Mouse (Mus musculus): ENCODE results near the gene Slc25a42. TPM values are rescaled to one million over a fixed set of nuclear protein-coding genes. Genes with fewer than 3 reads are reported as not detected.

The Slc25a42 gene
- polyA plus RNA-seq, 1 experiment from 2014 or later: 5.4 TPM

- H3K27me3 ChIP-seq: peaks cover 27% of the 10 kb centered on the region
- H3K4me3 ChIP-seq: peak overlapping the region; percentile 71
- H3K9ac ChIP-seq: peak overlapping the region; percentile 83
- peak overlapping the region; percentile 80 for H3K27ac ChIP-seq
- H3K4me2 ChIP-seq: peak overlapping the region; percentile 94
- no peaks in the 10 kb centered on the region for H3K36me3 ChIP-seq
- H3K4me1 ChIP-seq (replicated peaks): peaks cover 13% of the 10 kb centered on the region
- ATAC-seq (ENCODE audit: low FRiP score): no peak
- no peaks in the 10 kb centered on the region for H3K9me3 ChIP-seq
- 2% methylated on average over 31 of the region's 31 CpGs for WGBS
Measured at GRCm38 (mm10) chr8:70211726-70212111, 386 bp downstream of the Slc25a42 start.

- WGBS: 91% methylated on average over 1 of the region's 1 CpGs
- H3K27ac ChIP-seq: no peak overlapping the region
- peak overlapping the region; percentile 94 for H3K4me2 ChIP-seq
- H3K4me1 ChIP-seq (replicated peaks): peaks cover 13% of the 10 kb centered on the region
- peak overlapping the region; percentile 83 for H3K9ac ChIP-seq
- no peaks in the 10 kb centered on the region for H3K9me3 ChIP-seq
- H3K27me3 ChIP-seq: peaks cover 27% of the 10 kb centered on the region
- H3K4me3 ChIP-seq: peak overlapping the region; percentile 71
- no peaks in the 10 kb centered on the region for H3K36me3 ChIP-seq
- no peak for ATAC-seq (ENCODE audit: low FRiP score)
Measured at GRCm38 (mm10) chr8:70211275-70211674, 830 bp downstream of the Slc25a42 start.

DNA sequence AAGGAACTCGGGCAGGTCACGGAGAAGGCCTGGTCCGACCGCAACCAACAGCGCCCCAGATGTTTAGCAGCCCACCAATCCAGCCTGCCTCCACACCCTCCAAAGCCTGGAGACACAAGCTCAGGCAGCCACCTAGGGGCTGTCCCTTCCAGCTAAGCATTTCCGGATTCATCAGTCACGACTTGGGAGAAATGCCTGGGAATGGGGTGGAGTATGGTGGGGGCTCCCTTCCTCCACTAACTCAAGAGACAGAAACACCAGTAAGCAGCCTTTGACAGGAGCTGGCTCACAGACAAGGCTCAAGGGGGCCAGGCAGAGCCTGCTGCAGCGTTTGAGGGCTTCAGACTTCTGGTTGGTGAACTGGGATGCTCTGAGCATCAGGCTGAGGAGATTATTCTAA is 1.6 kb downstream of the Slc25a42 start:
- H3K36me3 ChIP-seq: no peaks in the 10 kb centered on the region
- peaks cover 24% of the 10 kb centered on the region for H3K27me3 ChIP-seq
- H3K4me2 ChIP-seq: peak overlapping the region; percentile 16; the same call in 1 of the 2 replicates
- peak overlapping the region; percentile 71; the same call in 1 of the 2 replicates for H3K4me3 ChIP-seq
- H3K9me3 ChIP-seq: no peaks in the 10 kb centered on the region
- peak overlapping the region; percentile 36; the same call in 1 of the 2 replicates for H3K9ac ChIP-seq
- WGBS: 38% methylated on average over 8 of the region's 8 CpGs
- no peak overlapping the region for H3K27ac ChIP-seq
- no peak for ATAC-seq (ENCODE audit: low FRiP score)
- H3K4me1 ChIP-seq (replicated peaks): peaks cover 13% of the 10 kb centered on the region

DNA sequence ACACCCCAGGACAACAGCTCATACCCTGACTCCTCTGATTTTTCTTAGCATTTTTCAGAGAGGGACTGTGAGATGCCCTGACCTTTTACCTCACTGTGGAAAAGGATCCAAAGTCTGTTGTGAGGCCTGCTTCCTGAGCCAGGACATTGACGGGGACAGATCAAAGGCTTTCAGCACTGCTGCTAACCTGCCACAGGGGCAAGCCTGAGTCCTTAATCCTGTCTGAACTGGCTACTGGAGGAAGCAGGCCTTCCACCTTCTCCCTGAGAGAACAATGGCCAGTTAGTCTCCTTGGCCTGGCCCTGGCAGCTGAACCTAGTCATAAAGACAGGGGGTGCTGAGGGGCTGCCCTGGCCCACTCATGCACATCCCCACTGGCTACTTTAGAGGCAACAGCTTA is 4.0 kb downstream of the Slc25a42 start:
- peaks cover 11% of the 10 kb centered on the region for H3K4me1 ChIP-seq (replicated peaks)
- no peak for ATAC-seq (ENCODE audit: low FRiP score)
- H3K4me2 ChIP-seq: no peak overlapping the region
- WGBS: 60% methylated on average over 1 of the region's 1 CpGs
- no peak overlapping the region for H3K27ac ChIP-seq
- H3K4me3 ChIP-seq: no peak overlapping the region
- H3K27me3 ChIP-seq: peaks cover 20% of the 10 kb centered on the region
- H3K36me3 ChIP-seq: no peaks in the 10 kb centered on the region
- no peaks in the 10 kb centered on the region for H3K9me3 ChIP-seq
- no peak overlapping the region for H3K9ac ChIP-seq

DNA sequence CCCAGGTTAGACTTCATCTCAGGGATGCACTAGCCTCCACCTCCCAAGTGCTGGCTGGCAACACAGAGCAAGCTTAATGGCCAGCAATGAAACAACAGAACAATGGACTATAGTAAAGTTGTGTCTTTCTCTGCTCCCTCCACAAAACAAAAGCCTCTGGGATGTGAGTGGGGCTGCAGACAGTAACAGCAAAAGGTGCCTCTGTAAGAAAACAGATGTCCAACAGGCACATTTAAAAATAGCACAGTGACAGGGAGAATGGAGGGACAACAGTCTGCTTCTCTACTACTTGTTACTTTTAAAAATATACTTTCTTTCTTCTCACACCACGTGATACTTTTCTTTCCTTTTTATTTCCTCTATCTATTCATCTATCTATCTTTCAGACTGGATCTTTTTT is 7.3 kb downstream of the Slc25a42 start:
- Histone ChIP-seq H3K4me3 (no peak overlapping the region), H3K27ac (no peak overlapping the region), H3K9me3 (no peaks in the 10 kb centered on the region), H3K36me3 (no peaks in the 10 kb centered on the region), H3K4me1 (replicated peaks) (peaks cover 4% of the 10 kb centered on the region; the same call in 1 of the 2 replicates), H3K9ac (no peak overlapping the region), H3K4me2 (no peak overlapping the region), H3K27me3 (peaks cover 7% of the 10 kb centered on the region)
- ATAC-seq (ENCODE audit: low FRiP score): no peak
- WGBS: 50% methylated on average over 1 of the region's 1 CpGs

DNA sequence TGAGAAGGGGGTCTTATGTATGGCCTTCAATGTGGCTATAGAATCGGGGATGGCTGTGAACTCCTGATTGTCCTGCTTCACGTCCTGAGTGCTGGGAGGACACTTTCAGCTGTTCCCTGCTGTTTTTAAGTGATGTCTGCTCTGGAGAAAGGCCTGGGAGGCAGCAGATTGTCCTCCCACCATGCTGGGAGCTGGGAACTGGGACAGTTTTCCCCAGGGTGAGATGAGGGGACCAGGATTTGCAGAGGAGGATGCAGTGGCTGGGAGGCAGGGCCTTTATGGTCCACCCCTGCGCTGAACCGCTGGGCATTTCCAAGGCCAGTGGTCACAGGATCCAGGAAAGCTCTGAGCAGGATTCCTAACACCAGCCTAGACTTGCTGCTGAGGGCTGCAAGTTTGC is 9.0 kb downstream of the Slc25a42 start:
- no peak overlapping the region for H3K4me3 ChIP-seq
- 0 out of 2 replicates have a peak, but pooled peaks cover 2% of the 10 kb centered on the region for H3K27me3 ChIP-seq
- no peak overlapping the region for H3K4me2 ChIP-seq
- H3K9ac ChIP-seq: no peak overlapping the region
- no peak for ATAC-seq (ENCODE audit: low FRiP score)
- H3K9me3 ChIP-seq: no peaks in the 10 kb centered on the region
- peaks cover 5% of the 10 kb centered on the region for H3K4me1 ChIP-seq (replicated peaks)
- H3K27ac ChIP-seq: no peak overlapping the region
- 76% methylated on average over 4 of the region's 4 CpGs for WGBS
- H3K36me3 ChIP-seq: no peaks in the 10 kb centered on the region

DNA sequence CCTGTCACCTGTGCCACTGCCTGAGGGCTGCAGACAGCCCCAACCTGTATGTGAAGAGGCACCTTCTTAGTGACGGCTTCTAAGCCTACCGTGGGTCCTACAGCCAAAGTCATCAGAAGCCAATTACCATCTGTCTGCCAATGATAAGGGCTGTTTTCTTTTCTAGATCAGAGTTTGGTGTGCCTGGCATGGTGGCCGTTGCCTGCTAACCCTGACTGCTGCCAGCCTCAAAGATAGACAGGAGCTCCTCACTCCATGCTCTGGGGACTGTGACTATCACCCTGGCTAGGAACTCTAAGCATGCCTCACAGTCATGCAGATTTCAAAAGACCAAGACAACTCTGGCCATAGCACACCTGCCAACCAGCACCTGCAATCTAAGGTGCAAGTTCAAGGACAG is 10.7 kb downstream of the Slc25a42 start:
- Histone ChIP-seq H3K36me3 (no peaks in the 10 kb centered on the region), H3K27me3 (0 out of 2 replicates have a peak, but pooled peaks cover 2% of the 10 kb centered on the region), H3K4me2 (no peak overlapping the region), H3K9me3 (no peaks in the 10 kb centered on the region), H3K4me3 (no peak overlapping the region), H3K4me1 (replicated peaks) (peaks cover 9% of the 10 kb centered on the region), H3K27ac (no peak overlapping the region), H3K9ac (no peak overlapping the region)
- WGBS: 94% methylated on average over 3 of the region's 3 CpGs
- ATAC-seq (ENCODE audit: low FRiP score): no peak

DNA sequence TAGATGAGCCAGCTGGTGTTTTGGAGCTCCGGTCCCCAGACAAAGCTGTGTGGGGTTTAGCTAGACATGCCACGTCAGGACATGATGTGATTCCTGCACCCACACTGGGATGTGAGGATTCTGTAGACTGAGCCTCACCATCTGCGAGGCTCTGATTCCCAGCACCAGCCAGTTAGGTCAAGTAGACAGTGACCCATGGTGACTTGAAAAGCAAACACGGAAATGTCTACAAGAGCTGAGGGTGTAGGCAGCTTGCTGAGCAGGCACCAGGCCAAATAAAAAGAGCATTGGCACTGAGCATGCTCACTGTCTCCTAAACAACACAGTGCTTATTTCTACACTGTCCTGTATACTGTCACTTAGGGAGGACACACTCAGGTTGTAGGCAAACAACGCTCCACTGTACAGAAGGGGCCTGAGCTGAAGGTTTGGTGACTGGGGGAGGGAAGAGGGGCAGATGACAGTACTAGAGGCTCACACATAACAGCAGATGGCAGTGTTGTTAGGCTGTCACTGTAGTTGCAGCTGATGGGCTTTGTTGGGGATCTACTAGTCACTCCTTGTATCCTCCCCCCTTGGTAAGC is 11.9 kb downstream of the Slc25a42 start:
- WGBS: 71% methylated on average over 5 of the region's 5 CpGs
- Histone ChIP-seq H3K4me1 (replicated peaks) (peaks cover 9% of the 10 kb centered on the region), H3K9ac (no peak overlapping the region), H3K9me3 (no peaks in the 10 kb centered on the region), H3K4me3 (no peak overlapping the region), H3K36me3 (no peaks in the 10 kb centered on the region), H3K4me2 (no peak overlapping the region), H3K27ac (no peak overlapping the region), H3K27me3 (0 out of 2 replicates have a peak, but pooled peaks cover 2% of the 10 kb centered on the region)
- ATAC-seq (ENCODE audit: low FRiP score): no peak; the same call in 1 of the 2 replicates

- H3K9ac ChIP-seq: peak overlapping the region; percentile 29
- no peak overlapping the region for H3K27ac ChIP-seq
Measured at GRCm38 (mm10) chr8:70197603-70198002, 14.5 kb downstream of the Slc25a42 start.

DNA sequence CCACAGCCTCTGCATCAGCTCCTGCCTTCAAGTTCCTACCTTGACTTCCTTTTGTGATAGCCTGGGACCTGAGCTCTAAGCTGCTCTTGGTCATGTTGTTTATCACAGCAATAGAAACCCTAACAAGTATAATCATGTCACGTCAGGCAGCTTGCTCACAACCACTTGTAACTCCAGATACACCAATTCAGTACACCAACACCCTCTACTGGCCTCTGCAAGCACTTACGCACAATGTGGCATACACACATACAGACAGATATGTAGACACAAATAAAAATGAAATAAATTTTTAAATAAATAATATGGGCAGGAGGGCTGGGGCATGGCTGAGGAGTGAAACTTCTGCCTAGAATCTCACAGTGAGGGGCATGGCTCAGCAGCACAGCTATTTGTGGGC is 16.3 kb downstream of the Slc25a42 start:
- H3K36me3 ChIP-seq: peaks cover 6% of the 10 kb centered on the region; the same call in 1 of the 2 replicates
- peaks cover 14% of the 10 kb centered on the region for H3K4me1 ChIP-seq (replicated peaks)
- no peak overlapping the region for H3K27ac ChIP-seq
- 75% methylated on average over 2 of the region's 2 CpGs for WGBS
- no peak overlapping the region for H3K9ac ChIP-seq
- no peaks in the 10 kb centered on the region for H3K27me3 ChIP-seq
- no peak overlapping the region for H3K4me3 ChIP-seq
- H3K4me2 ChIP-seq: no peak overlapping the region
- H3K9me3 ChIP-seq: no peaks in the 10 kb centered on the region
- ATAC-seq (ENCODE audit: low FRiP score): no peak

More at GRCm38 (mm10) chr8:70197603-70198002, 14.5 kb downstream of the Slc25a42 start:
- 0 out of 2 replicates have a peak, but pooled peaks cover 2% of the 10 kb centered on the region for H3K27me3 ChIP-seq
- H3K4me1 ChIP-seq (replicated peaks): peaks cover 9% of the 10 kb centered on the region
- H3K4me3 ChIP-seq: no peak overlapping the region
- no peak for ATAC-seq (ENCODE audit: low FRiP score)
- H3K9me3 ChIP-seq: no peaks in the 10 kb centered on the region
- peaks cover 4% of the 10 kb centered on the region; the same call in 1 of the 2 replicates for H3K36me3 ChIP-seq
- no peak overlapping the region for H3K4me2 ChIP-seq
- 51% methylated on average over 7 of the region's 7 CpGs for WGBS

DNA sequence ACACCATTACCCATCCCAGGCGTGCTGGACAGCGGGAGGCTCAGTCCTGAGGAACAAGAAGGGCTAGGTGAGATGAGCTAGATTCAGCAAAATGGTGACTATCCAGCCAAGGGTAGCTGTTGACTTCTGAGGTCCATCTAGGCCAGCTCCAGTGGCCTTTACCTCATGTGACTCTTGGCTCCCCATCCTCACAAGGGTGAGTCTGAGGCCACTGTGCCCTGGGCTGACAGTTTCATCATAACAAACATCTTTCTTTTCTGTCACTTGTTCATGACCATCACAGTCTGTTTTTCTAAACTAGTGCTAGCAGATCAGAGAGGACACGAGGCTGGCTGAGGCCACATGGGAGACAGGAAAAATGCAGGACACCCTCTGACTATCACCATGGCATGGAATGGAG is 17.9 kb downstream of the Slc25a42 start:
- Histone ChIP-seq H3K4me2 (no peak overlapping the region), H3K27ac (no peak overlapping the region), H3K4me1 (replicated peaks) (peaks cover 11% of the 10 kb centered on the region), H3K9me3 (no peaks in the 10 kb centered on the region), H3K36me3 (peaks cover 11% of the 10 kb centered on the region; the same call in 1 of the 2 replicates), H3K27me3 (no peaks in the 10 kb centered on the region), H3K9ac (no peak overlapping the region), H3K4me3 (no peak overlapping the region)
- no peak for ATAC-seq (ENCODE audit: low FRiP score)
- 91% methylated on average over 3 of the region's 3 CpGs for WGBS

DNA sequence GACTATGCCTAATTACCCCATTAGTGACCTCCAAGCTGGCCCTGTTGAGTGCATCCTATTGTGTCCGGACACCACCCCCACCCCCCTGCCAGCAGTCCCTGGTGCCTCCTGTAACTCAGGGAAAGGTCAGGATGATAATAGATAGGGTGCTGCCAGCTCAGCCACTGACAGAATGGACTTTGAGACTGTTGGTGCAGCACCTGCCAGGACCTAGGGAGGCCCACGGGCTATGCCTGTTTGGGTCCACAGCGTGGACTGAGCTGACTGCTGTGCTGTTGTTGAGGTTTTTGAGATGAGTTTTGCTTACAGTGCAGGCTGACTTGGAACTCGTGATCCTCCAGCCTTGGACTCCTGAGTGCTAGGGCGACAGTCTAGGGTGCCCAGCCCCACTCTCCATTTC is 18.9 kb downstream of the Slc25a42 start:
- ATAC-seq (ENCODE audit: low FRiP score): no peak
- no peak overlapping the region for H3K4me2 ChIP-seq
- WGBS: 51% methylated on average over 5 of the region's 5 CpGs
- H3K27ac ChIP-seq: no peak overlapping the region
- H3K4me3 ChIP-seq: no peak overlapping the region
- H3K27me3 ChIP-seq: no peaks in the 10 kb centered on the region
- peaks cover 11% of the 10 kb centered on the region for H3K4me1 ChIP-seq (replicated peaks)
- H3K36me3 ChIP-seq: peaks cover 13% of the 10 kb centered on the region
- no peak overlapping the region for H3K9ac ChIP-seq
- no peaks in the 10 kb centered on the region for H3K9me3 ChIP-seq

GRCm38 (mm10) chr8:70188707-70189106 is 23.4 kb downstream of the Slc25a42 start:
- H3K4me3 ChIP-seq: no peak overlapping the region
- H3K27ac ChIP-seq: no peak overlapping the region
- peaks cover 5% of the 10 kb centered on the region for H3K4me1 ChIP-seq (replicated peaks)
- H3K36me3 ChIP-seq: peaks cover 25% of the 10 kb centered on the region
- no peaks in the 10 kb centered on the region for H3K9me3 ChIP-seq
- no peak overlapping the region for H3K9ac ChIP-seq
- no peaks in the 10 kb centered on the region for H3K27me3 ChIP-seq
- WGBS: 75% methylated on average over 7 of the region's 7 CpGs
- no peak for ATAC-seq (ENCODE audit: low FRiP score)
- H3K4me2 ChIP-seq: no peak overlapping the region
